Mouse (Mus musculus) bone marrow, adult 2 months (tissue): Measurements from ENCODE around the gene Limk2.

Experiments used
- CTCF ChIP-seq: fragments of 200-500 bp; IDR thresholded peaks from 2 replicates; pipeline ENCODE4 v1.5.1; 2011; ENCODE audit warnings: low read length, control low read depth; ENCODE audit not compliant: control insufficient read depth, insufficient read depth
- POLR2A ChIP-seq: fragments of 200-500 bp; IDR thresholded peaks from 2 replicates; pipeline ENCODE4 v1.6.1; 2011; ENCODE audit warnings: low read depth, mild to moderate bottlenecking, control low read depth, low read length, borderline replicate concordance; ENCODE audit not compliant: control insufficient read depth

DNA sequence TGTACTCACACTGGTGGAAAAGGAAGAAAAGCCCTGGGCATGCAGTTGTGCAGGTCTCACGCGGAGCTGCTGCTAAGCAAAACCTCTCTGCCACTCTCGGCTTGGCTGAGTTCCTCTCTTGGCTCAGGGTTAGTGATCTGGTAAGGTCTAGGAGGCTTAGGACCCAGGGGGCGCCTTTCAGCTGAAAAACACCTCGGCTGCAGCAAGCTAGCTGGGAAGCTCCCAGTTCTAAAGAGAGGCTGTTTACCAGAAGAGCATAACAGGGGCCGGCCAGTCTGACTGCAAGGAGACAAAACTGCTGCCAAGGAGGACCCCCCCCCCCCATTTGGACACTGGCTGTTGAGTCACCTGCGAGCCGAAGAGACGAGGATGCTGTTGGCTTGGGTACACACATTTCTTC is 78.4 kb downstream of the Limk2 start:
- TF ChIP-seq POLR2A (no peak), CTCF (0 out of 2 replicates have a peak, but pooled peaks have one; percentile 2)
